Mouse (Mus musculus) cortical plate, adult 2 months (tissue): ENCODE results near the gene Yaf2. TPM values are rescaled to one million over a fixed set of nuclear protein-coding genes. Genes with fewer than 3 reads are reported as not detected.

ENCODE experiments used
- H3K27ac ChIP-seq: fragments of 200-500 bp; 2 replicates; pipeline ENCODE4 v1.5.1; 2012; ENCODE audit warnings: low read length, control low read depth, inconsistent platforms; ENCODE audit not compliant: insufficient read depth
- H3K4me1 ChIP-seq: fragments of 200-500 bp; 2 replicates; pipeline ENCODE4 v1.6.1; 2011; ENCODE audit warnings: low read length; ENCODE audit not compliant: control insufficient read depth, insufficient read depth
- H3K4me3 ChIP-seq: fragments of 200-500 bp; 2 replicates; pipeline ENCODE4 v1.5.1; 2011; ENCODE audit warnings: mild to moderate bottlenecking, low read length, control low read depth; ENCODE audit not compliant: insufficient read depth
- CTCF ChIP-seq: fragments of 200-500 bp; IDR thresholded peaks from 2 replicates; pipeline ENCODE4 v1.5.1; 2011; ENCODE audit warnings: mild to moderate bottlenecking, control low read depth, low read length; ENCODE audit not compliant: insufficient read depth; ENCODE audit errors: extremely low read depth
- POLR2A ChIP-seq: fragments of 200-500 bp; IDR thresholded peaks from 2 replicates; pipeline ENCODE4 v1.6.1; 2011; ENCODE audit warnings: mild to moderate bottlenecking, low read length, control low read depth; ENCODE audit not compliant: insufficient read depth; ENCODE audit errors: extremely low read depth
- polyA plus RNA-seq: library from polyadenylated mRNA; depleted of rRNA; stranded (reverse); fragments of >200 nt; gene quantifications from 2 replicates; pipeline ENCODE4 v1.2.3, GENCODE M21; 2012

Yaf2 gene
- polyA plus RNA-seq, 1 experiment: 144 TPM

DNA sequence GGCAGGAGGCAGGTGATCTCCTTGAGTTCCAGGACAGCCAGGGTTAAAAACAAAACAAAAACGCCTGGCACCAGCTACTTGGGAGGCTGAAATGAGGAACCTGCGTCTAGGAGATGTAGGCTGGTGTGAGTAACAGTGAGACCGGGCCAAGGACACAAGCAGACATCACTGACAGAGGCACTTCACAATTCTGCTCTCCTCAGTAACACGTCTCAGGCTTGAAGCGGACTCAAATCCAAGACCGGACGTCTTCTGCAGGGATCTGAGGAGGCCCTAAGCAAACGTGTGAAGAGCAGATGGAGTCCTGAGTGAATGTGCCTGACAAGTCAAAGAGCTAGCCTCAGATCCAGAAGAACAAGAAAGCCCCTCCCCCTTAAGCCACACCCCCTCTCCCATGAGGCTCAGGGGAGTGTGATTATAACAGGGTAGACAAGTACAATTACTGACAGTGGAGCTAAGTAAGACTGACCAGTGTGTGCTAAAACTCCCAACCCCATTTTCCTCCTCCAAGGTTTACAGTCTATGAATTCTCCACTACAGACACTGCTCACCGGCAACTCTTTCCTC is 66.4 kb downstream of the Yaf2 start:
- peaks cover 3% of the 10 kb centered on the region; the same call in 1 of the 2 replicates for H3K4me1 ChIP-seq
- H3K4me3 ChIP-seq: no peak overlapping the region
- no peak overlapping the region for H3K27ac ChIP-seq
- no peak for TF ChIP-seq CTCF
- TF ChIP-seq POLR2A: no peak

DNA sequence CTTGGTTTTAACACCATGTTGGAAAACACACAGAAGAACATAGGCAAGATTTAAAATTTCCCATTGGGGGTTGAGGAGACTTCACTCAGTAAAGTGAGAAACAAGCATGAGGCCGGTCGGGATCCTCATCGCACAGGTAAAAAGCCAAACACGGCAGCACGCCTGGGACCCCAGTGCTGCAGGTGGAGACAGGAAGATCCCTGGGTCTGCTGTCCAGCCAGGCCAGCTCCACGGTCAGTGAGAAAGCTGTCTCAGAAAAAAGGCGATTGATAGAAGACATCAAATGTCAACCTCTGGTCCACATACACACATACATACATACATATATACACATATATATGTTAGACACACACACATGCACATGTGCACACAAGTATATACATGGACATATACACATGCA is 67.2 kb downstream of the Yaf2 start:
- H3K27ac ChIP-seq: no peak overlapping the region
- H3K4me1 ChIP-seq: peaks cover 4% of the 10 kb centered on the region; the same call in 1 of the 2 replicates
- TF ChIP-seq POLR2A (no peak), CTCF (no peak)
- no peak overlapping the region for H3K4me3 ChIP-seq

GRCm38 (mm10) chr15:93268001-93268400 is 68.7 kb downstream of the Yaf2 start:
- no peak overlapping the region for H3K27ac ChIP-seq
- H3K4me3 ChIP-seq: no peak overlapping the region
- no peak for TF ChIP-seq POLR2A
- TF ChIP-seq CTCF: no peak
- peaks cover 2% of the 10 kb centered on the region; the same call in 1 of the 2 replicates for H3K4me1 ChIP-seq

GRCm38 (mm10) chr15:93267479-93267878 is 69.3 kb downstream of the Yaf2 start:
- peaks cover 2% of the 10 kb centered on the region; the same call in 1 of the 2 replicates for H3K4me1 ChIP-seq
- no peak overlapping the region for H3K27ac ChIP-seq
- TF ChIP-seq POLR2A (no peak), CTCF (no peak)
- no peak overlapping the region for H3K4me3 ChIP-seq

DNA sequence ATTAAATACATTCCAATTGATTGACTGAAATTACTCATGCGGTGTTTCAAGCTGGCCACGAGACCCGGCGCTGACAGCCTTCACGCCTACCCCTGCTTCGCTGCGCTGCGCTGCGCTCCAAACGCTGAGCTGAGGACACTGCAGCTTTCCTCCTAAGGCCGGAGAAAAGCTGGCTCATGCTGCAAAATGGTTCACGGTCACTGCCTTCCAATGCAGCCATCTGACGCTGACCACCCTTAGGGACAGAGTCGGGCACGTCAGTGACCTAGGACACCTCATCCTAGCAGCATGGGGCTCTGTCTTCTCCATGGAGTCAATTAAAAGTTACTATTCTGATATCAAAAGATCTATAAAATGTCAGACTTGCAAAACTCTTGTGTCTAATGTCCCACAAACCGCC is 70.4 kb downstream of the Yaf2 start:
- peaks cover 2% of the 10 kb centered on the region; the same call in 1 of the 2 replicates for H3K4me1 ChIP-seq
- H3K4me3 ChIP-seq: no peak overlapping the region
- TF ChIP-seq POLR2A: no peak
- no peak overlapping the region for H3K27ac ChIP-seq

GRCm38 (mm10) chr15:93265728-93266127 is 71.0 kb downstream of the Yaf2 start:
- Histone ChIP-seq H3K4me3 (no peak overlapping the region), H3K27ac (no peak overlapping the region), H3K4me1 (peaks cover 2% of the 10 kb centered on the region; the same call in 1 of the 2 replicates)
- TF ChIP-seq POLR2A (no peak), CTCF (peak; percentile 38; the same call in 1 of the 2 replicates)

- no peak for TF ChIP-seq CTCF
- TF ChIP-seq POLR2A: no peak
- Histone ChIP-seq H3K4me1 (peaks cover 2% of the 10 kb centered on the region; the same call in 1 of the 2 replicates), H3K4me3 (no peak overlapping the region), H3K27ac (no peak overlapping the region)
Observed at GRCm38 (mm10) chr15:93265231-93265630, 71.5 kb downstream of the Yaf2 start.

DNA sequence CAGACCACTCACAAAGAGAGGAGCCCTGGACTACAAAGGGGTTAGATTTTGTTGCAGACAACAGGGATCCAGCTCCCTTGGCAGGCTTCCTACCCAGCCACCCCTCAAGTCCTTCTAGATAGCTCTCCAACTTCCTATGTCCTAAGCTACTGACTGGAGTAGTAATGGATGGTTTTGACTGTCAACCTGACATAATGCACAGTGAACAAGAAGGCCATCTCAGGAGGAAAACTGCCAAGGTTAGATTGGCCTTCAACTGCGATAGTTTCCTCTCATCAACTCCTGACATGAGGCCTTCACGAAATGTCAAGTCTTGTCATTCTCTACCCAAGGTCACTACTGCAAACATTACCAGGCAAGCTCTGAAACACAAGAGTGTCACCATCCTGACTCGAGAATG is 72.5 kb downstream of the Yaf2 start:
- no peak for TF ChIP-seq POLR2A
- no peak for TF ChIP-seq CTCF
- H3K4me3 ChIP-seq: no peak overlapping the region
- H3K4me1 ChIP-seq: peaks cover 2% of the 10 kb centered on the region; the same call in 1 of the 2 replicates
- H3K27ac ChIP-seq: no peak overlapping the region

GRCm38 (mm10) chr15:93263566-93263965 is 73.2 kb downstream of the Yaf2 start:
- H3K27ac ChIP-seq: no peak overlapping the region
- TF ChIP-seq POLR2A (no peak), CTCF (no peak)

GRCm38 (mm10) chr15:93262818-93263217 is 73.9 kb downstream of the Yaf2 start:
- H3K27ac ChIP-seq: no peak overlapping the region
- no peak for TF ChIP-seq POLR2A
- peak; percentile 28; the same call in 1 of the 2 replicates for TF ChIP-seq CTCF
- no peak overlapping the region for H3K4me3 ChIP-seq

More at GRCm38 (mm10) chr15:93263566-93263965, 73.2 kb downstream of the Yaf2 start:
- H3K4me1 ChIP-seq: peaks cover 2% of the 10 kb centered on the region; the same call in 1 of the 2 replicates
- H3K4me3 ChIP-seq: no peak overlapping the region

More at GRCm38 (mm10) chr15:93262818-93263217, 73.9 kb downstream of the Yaf2 start:
- peaks cover 2% of the 10 kb centered on the region; the same call in 1 of the 2 replicates for H3K4me1 ChIP-seq
